Mouse (Mus musculus) CD4-positive, CD25-positive, alpha-beta regulatory T cell, adult 2 months (primary cell): Measurements from ENCODE around the gene Bach2.

ENCODE experiments used
- DNase-seq: peaks from one replicate; pipeline ENCODE4 v3.0.0-alpha.2; 2012; ENCODE audit warnings: low read depth, low spot score

The Bach2 gene

GRCm38 (mm10) chr4:32425060-32425459 is 186.5 kb downstream of the Bach2 start:
- DNase-seq: peak; percentile 71

- DNase-seq: peak; percentile 63
Measured at GRCm38 (mm10) chr4:32425641-32426040, 187.0 kb downstream of the Bach2 start.

GRCm38 (mm10) chr4:32426779-32427577 is 188.4 kb downstream of the Bach2 start:
- DNase-seq: peak; percentile 40

GRCm38 (mm10) chr4:32428738-32429137 is 190.1 kb downstream of the Bach2 start:
- DNase-seq: no peak

DNA sequence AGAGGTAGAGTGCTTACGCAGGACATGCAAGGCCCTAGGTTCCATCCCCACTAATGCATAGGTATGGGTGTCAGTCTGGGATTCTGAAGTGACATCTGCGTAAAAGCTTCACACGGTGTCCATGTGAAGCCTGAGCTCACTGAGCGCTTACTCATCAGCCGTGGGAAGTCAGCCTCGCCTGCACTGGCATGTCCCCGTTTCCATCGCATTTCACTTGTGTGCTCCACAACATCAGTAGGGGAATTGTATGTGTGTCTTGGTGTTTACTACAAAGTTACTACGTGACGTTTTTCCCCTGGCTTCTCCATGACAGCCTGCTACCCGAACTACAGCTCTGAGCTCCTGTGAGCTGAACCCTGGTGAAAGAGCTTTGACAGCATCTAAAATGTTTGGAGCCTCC is 191.5 kb downstream of the Bach2 start:
- no peak for DNase-seq

- DNase-seq: no peak
Measured at GRCm38 (mm10) chr4:32430981-32431380, 192.4 kb downstream of the Bach2 start.

DNA sequence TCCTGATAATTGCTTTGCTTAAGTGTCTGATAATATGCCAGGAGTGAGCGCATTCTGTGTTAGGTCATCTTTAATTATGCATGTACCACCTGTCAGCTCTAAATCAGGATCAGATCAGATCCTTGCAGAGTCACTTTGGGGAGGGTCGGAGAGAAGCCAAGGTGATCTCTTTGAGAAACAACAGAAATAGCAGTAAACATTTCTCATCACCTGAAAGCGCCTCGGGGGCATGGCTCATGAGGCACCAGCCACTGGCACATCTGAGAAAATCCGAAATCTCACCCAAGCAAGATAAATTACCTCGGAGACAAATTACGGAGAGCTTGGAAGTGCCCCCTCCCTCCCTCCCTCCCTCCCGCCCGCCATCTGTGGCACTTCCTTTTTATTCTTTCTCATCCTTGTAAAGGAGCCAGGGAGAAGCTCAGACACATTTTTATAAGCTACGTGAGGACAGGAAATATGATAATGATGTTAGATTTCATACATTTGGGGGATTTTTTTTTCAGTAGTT is 193.7 kb downstream of the Bach2 start:
- DNase-seq: no peak

GRCm38 (mm10) chr4:32432945-32433344 is 194.3 kb downstream of the Bach2 start:
- DNase-seq: no peak

DNA sequence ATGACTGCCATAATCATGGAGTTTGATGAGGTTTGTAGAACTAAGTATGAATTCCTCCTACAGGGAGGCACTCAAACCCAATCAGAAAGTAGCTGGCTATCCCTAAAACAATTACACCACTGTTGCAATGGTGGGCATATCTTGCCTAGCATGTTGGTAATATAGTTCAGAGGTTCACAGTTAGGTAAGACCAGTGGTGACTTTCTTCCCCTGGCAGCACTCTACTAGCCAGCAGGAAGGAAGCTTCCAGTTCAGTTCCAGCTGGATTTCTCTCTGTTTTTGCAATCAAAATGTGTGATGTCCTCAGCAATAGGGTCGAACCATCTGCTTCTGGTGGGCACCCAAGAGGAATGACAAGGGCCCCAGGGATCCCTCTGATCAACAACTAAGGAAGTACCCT is 196.0 kb downstream of the Bach2 start:
- no peak for DNase-seq

DNA sequence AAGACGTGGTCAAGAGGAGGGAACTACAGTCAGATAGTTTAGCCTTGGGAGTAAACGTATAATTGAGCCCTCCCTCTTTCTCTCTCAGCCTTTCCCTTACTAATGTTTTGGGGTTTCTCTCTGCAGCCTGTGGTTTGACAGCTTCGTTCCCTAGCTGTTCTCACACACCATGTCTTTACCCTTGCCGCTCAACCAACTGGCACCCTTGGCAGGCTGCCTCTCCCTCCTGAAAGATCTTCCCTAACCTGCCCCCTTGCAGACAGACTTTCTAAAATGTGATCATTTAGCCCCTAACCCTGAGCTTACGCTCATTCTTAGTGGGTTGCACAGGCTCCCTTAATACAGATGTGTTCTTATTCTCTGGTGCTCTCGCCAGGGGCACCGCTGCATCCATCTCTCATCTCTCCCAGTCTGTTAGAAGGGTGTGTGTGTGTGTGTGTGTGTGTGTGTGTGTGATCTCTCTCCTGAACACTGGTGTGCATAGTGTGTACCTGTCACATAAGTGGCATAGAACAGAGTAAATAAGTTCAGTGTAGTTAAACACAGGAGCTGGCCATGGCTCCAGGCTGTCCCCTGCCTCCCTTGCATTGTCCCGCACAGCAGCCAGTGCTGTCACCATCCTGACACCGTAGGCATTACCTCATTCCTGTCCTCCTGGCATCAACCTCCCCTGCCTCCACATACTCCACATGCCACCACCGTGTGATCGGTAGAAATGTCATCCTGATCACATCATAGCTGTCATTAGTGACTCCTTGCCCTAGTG is 201.6 kb downstream of the Bach2 start:
- DNase-seq: no peak

GRCm38 (mm10) chr4:32440740-32441072 is 202.1 kb downstream of the Bach2 start:
- DNase-seq: no peak

- DNase-seq: no peak
Measured at GRCm38 (mm10) chr4:32444671-32445196, 206.1 kb downstream of the Bach2 start.

- DNase-seq: no peak
Measured at GRCm38 (mm10) chr4:32447850-32448249, 209.2 kb downstream of the Bach2 start.

GRCm38 (mm10) chr4:32461986-32462385 is 223.4 kb downstream of the Bach2 start:
- no peak for DNase-seq

- DNase-seq: peak; percentile 29
Measured at GRCm38 (mm10) chr4:32463065-32463464, 224.5 kb downstream of the Bach2 start.

DNA sequence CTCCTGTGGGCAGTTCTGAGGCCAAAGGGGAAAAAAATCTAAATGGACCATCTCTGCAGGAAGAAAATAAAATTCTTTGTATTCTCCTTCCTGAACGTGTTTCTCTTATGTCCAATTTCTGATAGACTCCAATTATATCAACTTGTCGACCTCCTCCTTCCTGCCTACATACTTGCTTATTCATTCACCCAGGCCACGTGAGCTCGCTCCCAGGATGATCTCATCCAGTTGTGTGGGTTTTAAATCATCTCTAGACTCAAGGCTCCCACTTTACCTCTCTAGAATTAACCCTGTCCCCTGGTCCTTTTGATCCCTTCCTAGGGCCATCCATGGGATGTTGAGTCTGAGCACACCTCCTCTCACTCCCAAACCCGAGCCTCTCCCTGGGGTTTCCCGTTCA is 225.9 kb downstream of the Bach2 start:
- DNase-seq: no peak

DNA sequence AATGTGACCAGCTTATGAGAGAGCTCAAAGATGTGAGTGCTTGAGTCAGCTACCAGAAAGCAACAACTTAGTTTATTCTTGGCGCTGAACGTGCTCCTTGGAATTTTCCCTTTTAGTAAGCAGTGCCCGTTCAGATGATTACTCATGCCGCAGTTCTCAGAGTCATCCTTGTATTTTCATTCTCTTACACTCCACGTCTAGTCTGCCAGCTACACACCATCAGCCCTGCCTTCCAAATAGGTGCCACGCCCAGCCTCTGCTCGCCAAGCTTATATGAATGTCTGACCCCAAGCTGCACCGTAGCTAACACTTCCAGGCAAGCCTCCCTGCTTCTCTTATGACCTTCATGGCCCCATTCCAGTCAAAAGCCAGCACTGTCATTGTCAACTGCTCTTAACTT is 227.4 kb downstream of the Bach2 start:
- DNase-seq: no peak

- no peak for DNase-seq
Measured at GRCm38 (mm10) chr4:32477977-32478660, 239.5 kb downstream of the Bach2 start.

GRCm38 (mm10) chr4:32479231-32479630 is 240.6 kb downstream of the Bach2 start:
- no peak for DNase-seq

GRCm38 (mm10) chr4:32479801-32480700 is 241.4 kb downstream of the Bach2 start:
- DNase-seq: no peak
